Mouse (Mus musculus) urinary bladder, postnatal 25 days (tissue): ENCODE measurements around the gene Maats1.

Experiments used
- DNase-seq: peaks from one replicate; pipeline ENCODE4 v3.0.0; 2022; ENCODE audit warnings: low spot score

The Maats1 gene

DNA sequence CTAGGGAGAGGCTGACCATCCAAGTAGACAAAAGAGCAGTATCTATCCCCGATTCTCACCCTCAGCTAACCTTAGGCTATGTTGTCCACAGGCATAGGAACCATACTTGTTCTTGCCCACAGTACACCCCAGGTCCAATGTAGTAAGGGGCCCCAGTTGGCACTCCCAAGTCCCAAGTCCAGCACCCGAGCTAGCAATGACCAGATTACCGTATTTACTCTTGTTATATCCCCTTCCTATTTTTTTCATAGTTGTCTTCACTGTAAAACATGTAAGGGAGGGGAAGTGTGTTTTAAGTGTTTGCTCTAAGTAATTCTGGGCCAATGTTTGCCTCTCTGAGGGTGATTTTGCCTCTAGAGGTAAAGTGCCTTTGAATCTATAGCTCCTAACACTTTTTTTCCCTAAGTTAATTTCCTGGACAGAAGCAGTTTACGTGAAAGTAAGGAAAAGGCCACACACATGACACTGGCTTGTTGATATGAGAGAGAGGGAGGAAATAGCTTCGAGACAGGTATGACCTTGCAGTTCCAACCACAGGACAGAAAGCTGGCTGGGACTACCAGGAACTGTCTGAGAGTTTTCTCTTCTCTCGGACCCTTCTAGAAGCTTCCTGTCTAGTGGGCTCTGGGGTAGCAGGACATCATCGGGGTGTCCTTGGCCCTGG is 47.1 kb downstream of the Maats1 start, which contains the start of gene Nr1i2:
Nr1i2 (minus strand) TSS at position 140 of the 664 bp plus-strand sequence.
- no peak for DNase-seq

DNA sequence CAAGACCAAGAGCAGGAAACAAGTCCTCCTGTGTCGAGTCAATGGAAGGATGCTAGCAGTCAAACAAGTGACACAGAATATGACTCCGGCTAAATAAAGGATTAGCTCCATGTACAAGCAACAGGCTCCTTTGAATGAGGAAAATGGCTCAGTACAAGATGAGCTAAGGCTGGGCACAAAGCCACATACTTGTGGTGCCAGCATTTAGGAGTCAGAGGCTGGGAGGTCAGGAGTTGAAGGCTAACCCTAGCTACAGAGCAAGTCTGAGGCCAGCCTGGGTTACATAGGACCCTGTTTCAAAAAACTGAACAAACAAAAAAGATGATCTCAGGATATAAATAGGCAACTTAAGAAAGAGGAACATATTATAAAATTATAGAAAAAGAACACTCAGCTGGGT is 51.8 kb downstream of the Maats1 start:
- DNase-seq, result no peak

DNA sequence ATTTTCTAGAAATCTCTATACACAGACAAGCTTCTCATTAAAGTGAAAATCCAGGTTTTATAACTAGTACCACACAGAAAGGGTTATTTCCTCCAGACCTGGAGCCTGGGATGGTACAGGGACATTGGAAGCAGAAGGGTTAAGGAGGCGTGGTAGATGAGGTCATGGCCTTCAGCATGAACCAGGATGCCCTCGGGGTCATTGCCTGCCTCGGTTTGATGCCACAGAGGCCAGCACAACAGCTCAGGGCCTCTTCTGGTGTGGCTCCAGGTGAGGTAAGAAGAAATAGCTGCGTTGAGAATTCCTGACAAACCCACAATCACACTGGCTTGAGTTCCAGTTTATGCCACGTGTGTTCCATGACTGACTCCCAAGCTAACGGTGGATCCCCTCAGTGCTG is 53.1 kb downstream of the Maats1 start:
- no peak for DNase-seq

DNA sequence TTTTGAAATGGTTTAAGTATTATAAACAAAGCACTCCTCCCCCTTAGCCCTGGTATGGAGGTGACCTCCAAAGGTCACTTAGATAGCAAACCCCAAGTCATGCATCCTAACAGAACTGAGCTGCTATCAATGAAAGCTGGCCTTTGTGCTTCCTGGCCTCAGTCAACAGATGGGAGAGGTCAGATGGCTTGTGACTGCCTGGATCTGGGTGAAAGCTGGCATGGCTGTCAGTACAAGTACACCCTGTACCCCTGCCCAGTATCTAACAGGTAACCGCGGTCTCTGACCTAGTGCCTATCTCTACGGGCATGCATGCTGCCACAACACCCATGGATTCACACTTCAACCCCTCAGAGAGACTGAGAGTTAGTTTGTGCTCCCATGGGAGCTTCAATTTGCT is 54.2 kb downstream of the Maats1 start:
- DNase-seq, result no peak

DNA sequence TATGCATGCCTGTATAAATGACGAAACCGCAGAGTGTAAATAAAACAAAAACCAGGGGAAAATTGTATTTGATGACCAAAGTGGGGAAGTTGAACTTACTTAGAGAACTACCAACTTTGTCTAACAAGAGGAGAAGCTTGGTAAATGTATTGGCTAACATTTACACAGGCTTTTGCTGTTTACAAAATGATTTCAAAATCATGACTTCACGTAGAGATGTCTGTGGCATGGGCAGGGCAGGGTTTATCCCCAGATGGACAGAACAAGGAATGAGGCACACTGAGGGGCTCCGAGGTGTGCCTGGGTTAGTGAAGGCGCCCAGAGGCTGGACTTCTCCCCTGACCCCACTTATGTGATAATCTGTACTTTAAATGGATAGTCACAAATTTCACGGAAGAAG is 54.6 kb downstream of the Maats1 start:
- DNase-seq, result no peak

DNA sequence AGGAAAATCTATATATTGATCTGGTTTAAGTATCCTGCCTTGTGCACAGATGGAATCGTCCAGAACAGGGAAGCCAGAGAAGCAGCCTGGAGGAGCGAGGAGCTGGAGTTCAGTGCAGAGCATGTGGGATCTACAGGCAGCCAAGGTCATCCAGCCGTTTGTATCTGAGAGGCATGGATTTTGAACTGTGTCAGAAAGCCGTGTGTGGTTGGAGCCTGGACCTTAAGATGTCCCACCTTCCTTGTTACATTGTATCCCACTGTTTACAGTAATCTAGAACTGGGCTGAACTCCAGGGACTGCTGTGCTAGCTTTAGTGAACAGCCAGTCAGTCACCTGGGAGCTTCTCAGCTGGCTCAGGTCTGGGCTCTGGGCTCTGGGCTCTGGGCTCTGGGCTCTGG is 55.4 kb downstream of the Maats1 start:
- DNase-seq, result no peak

DNA sequence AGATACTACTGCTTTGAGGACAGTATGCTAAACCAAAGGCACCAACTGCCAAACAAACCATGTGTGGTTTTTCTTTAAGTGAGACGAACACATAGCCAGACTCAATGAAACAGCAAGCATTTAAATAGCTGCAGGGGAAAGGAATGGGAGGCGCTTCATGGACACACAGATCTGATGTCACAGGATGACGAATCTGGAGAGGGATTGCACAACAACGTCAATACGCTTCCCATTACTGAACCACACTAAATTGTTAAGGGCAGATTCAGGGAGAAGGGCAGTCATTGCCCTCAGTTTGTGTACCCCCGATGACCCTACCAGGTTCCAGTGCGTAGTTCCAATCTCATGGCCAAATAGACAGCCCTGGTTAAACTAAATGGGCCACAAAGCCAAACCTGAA is 56.1 kb downstream of the Maats1 start:
- no peak for DNase-seq

DNA sequence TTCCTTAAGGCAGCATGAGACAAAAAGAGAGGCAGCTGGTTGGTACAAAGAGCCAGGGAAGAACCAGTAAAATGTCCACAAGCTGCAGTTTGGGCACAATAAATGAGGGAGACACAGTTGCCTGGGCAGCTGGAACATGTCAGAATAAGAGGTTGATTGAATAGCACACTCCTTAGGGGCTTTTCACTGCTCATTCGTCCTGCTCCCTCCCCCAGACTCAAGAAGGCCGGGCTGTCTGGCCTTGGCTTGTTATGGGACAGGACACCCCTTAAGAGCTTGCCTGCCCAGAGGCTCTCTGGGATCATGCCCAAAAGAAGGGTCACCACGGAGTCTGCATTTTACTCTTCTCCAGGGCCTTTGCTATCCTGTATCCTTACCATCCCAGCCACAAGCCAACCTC is 58.6 kb downstream of the Maats1 start:
- no peak for DNase-seq

DNA sequence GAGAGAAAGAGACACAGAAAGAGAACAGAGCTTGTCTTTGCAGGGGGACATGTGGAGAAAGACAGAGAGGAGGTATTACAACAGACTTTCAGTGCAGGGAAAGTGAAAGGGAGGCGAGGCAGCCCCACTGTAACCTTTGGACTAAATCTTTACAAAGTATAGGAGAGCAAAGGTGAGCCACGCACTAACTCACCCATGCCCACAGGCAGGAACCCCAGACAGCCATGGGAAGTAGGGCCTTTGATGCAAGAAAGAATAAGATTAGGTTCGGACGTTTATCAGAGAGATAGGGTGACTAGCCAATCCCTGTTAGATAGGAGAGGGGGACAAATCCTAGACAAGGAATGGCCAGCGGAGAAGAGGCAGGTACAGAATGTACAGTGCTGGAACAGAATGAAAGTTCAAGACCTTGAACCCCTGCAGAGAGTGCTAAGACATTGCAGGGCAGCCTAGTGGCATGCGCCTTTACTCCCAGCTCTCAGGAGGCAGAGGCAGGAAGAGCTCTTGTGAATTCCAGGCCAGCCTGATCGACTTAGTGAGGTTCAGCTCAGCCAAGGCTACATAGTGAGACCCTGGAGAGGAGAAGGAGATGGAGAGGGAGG is 59.3 kb downstream of the Maats1 start:
- no peak for DNase-seq

DNA sequence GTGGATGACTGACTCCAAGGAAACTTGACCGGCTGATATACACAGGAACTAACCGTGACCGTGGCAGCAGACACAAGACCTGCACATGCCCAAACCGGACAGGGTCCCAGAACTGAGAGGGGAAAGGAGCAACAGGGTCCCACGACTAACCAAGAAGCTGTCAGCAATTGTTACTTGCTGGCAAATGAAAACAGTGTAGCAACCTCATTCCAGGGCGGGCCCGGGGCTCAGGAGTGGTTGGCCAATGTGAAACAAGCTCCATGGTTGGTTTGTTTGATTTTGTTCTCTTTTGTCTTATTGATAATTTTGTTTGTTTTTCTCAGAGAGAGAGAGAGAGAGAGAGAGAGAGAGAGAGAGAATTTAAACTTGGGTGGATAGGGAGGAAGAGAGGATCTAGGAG is 61.0 kb downstream of the Maats1 start:
- DNase-seq, result no peak

DNA sequence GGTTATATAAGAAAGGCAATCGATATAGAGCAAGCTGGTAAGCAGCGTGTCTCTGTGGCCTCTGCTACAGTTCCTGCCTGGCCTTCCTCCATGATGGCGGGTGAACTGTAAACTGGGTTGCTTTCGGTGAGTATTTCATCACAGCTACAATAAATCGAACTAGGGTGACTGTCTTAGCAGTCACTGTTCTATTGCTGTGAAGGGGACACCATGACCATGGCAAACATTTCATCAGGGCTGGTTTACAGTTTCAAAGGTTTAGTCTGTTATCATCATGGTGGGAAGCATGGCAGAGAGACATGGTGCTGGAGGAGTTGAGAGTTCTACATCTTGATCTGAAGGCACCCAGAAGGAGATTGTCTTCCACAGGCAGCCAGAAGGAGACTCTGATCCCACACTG is 62.1 kb downstream of the Maats1 start:
- no peak for DNase-seq

DNA sequence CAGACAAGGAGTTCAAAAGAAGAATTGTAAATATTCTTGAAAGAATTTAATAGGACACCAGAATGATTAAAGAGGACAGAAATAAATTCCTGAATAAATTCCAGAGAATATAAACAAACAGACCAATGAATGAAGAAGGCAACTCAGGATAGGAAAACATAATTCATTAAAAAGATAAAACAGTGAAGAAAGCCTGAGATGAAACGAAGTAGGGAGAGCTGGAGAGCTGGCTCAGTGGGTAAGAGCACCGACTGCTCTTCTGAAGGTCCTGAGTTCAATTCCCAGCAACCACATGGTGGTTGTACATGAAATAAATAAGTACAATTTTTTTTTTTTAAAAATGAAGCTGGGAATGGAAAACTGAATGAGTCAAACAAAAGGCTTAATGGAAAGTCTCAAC is 67.2 kb downstream of the Maats1 start:
- DNase-seq, result no peak

DNA sequence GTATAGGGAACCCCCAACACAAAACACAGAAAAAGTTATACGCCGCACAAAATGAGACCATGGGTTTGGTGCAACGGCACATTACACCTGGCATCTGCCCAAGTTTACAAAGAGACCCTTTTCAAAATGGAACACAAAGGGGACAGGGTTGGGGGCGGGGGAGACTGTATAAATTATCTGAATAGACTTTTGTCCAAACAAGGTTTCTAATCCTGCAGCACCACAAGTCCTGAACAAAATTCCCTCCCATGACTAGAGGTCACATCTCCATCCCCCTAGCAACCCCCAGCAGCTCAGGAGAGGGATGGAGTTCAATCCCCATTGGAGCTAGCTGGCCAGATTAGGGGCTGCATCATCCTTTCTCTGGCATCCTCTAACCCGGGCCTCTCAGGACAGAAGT is 69.5 kb downstream of the Maats1 start:
- no peak for DNase-seq

DNA sequence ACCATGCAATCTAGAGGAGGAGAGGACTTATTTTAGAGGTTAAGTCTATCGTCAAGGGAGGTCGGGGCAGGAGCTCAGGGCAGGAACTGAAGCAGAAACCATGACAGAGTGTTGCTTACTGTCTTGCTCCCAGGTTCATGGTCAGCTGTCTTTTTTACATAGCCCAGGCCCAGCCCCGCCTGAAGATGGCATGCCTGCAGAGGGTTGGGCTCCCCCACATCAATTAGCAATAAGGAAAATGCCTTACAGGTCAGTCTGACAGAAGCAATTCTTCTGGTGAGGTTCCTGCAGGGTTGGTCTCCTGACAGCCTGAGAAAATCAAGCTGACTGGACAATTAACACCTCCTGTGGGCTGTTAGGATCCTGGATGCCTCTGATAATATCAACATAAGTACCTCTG is 70.3 kb downstream of the Maats1 start:
- DNase-seq, result no peak

DNA sequence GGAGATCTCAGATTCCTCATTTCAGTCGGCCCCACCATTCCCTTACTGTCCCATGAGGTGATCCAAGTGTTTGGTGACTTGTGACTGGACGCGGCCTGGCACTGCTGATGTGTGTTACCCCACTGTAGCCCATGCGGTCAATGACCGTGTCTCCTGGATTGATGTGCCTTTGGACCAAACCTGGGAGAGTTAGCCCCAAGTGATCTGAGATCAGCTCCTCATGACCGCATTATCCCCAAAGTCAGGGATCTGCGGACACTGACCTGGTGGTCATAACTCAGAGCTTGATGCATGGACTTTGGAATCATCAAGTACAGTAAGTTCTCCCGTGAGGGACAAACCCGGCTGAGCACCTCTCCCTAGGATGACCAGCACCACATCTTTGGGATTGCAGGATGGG is 86.0 kb downstream of the Maats1 start:
- DNase-seq, result no peak

DNA sequence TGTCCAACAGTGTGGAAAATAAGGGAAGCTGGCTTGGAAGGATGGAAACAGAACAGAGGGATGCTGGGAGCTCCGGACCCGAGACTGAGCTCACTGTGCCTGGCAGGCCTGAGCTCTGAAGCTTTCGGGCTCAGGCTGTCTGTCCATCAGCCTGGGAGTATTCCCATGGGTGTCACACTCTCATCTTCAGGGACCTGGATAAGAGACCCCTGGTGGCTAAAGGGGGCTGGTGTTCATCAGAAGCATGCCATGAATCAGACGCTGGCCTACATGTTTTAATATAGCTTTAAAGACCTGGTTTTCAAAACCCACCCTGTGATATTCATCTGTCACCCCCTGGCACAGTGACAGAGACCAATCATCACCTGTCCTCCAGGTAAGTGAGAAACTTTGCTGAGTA is 86.8 kb downstream of the Maats1 start:
- DNase-seq, result no peak

DNA sequence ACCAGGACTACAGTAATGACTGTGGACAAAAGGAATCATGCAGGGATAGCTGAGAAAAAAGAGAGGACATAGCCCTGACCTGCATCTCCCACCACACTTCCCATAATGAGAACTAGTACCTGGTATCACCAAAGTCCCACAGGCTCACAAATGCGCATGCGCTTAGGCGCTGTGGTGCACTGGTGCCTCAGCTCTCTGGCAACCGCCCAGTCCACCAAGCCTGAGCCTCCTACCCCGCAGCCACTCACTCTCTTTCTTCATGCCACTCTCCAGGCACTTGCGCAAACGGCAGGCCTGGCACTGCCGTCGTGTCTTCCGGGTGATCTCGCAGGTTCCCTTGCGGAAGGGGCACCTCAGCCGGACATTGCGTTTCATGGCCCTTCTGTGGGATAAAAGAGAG is 87.9 kb downstream of the Maats1 start:
- no peak for DNase-seq

DNA sequence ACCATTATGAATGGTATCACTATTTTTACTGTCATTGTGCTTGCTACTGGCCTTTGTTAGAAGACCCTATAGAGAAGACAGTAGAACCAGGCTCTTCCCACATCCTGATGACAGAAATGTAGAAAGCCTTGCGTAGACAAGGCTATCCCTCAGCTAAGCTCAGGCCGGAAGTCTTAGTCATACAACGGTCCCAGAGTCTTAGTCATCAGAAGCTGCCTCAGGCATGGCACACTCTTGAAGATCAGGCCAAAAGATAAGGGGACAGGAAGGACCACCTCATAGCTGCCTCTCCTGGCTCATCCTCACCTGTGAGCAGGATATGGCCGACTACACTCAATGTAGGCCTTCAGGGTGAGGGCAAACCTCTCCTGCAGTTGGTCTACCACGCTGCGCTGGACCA is 91.5 kb downstream of the Maats1 start:
- DNase-seq, result no peak

DNA sequence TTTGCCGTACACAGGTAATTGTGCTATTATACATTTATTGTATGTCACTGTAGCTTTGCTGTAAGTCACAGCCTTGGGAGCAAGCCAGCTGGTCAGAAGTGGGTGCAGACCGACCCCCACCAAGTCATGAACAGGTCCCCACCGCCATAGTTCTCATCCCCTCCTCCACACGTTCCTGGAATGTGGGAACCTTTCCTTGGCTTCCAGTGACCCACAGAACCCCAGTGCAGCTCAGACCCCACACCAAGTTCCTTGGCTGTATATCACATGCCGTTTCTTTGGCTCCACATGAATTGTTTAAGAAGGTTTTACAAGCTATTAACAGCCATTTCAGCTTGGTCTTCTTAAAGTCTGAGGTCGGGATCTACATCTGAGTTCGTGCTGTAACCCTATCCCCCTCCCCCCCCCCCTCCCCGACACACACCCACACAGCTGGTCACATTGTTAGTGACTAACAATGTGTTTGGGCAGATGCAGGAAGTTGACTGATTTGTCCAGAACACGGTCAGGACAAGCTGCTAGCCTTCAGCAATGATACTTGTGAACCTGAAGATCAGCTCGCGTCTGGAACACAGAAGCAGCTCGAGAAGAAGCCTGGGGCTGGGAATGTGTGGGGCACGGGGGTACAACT is 93.5 kb downstream of the Maats1 start:
- DNase-seq, result no peak
